Mouse (Mus musculus) cerebellum, adult 2 months (tissue): ENCODE results near the gene Hlx. TPM values are rescaled to one million over a fixed set of nuclear protein-coding genes. Genes with fewer than 3 reads are reported as not detected.

Experiments used
- DNase-seq, 2 experiments: peaks; one replicate each; pipeline ENCODE4 v3.0.0; 2021
- H3K27ac ChIP-seq: fragments of 200-500 bp; 2 replicates; pipeline ENCODE4 v1.5.1; 2012; ENCODE audit warnings: low read length, control low read depth, inconsistent platforms; ENCODE audit not compliant: insufficient read depth
- H3K27me3 ChIP-seq: fragments of 200-500 bp; 2 replicates; pipeline ENCODE4 v1.6.1; 2012; ENCODE audit warnings: inconsistent platforms, mild to moderate bottlenecking, low read length, moderate library complexity; ENCODE audit not compliant: control insufficient read depth, insufficient read depth
- H3K4me1 ChIP-seq: fragments of 200-500 bp; 2 replicates; pipeline ENCODE4 v1.6.1; 2011; ENCODE audit warnings: low read length; ENCODE audit not compliant: control insufficient read depth, insufficient read depth
- H3K4me3 ChIP-seq: fragments of 200-500 bp; replicated peaks from 2 replicates; pipeline ENCODE3; 2011; ENCODE audit warnings: mild to moderate bottlenecking, low read depth, low read length, control low read depth; ENCODE audit not compliant: insufficient read depth
- CTCF ChIP-seq: fragments of 200-500 bp; IDR thresholded peaks from 2 replicates; pipeline ENCODE4 v1.5.1; 2011; ENCODE audit warnings: low read depth, mild to moderate bottlenecking, control low read depth, low read length, moderate library complexity, borderline replicate concordance; ENCODE audit not compliant: insufficient read depth
- POLR2A ChIP-seq: fragments of 200-500 bp; IDR thresholded peaks from 2 replicates; pipeline ENCODE4 v1.6.1; 2011; ENCODE audit warnings: low read length, control low read depth, borderline replicate concordance; ENCODE audit not compliant: insufficient read depth
- WGBS: fragments of 180-500 bp; shearing (Covaris S2); methylation state at CpG from one replicate; pipeline ENCODE4 v1.1.7; 2018; 5-methylcytosine and 5-hydroxymethylcytosine counted together
- polyA plus RNA-seq: library from polyadenylated mRNA; depleted of rRNA; stranded (reverse); fragments of >200 nt; gene quantifications from 2 replicates; pipeline ENCODE4 v1.2.3, GENCODE M21; 2012

The Hlx gene
- polyA plus RNA-seq, 1 experiment: 1.1 TPM

GRCm38 (mm10) chr1:184724551-184725317 lies 7.7 kb downstream of the Hlx start:
- WGBS: 4% methylated on average over 23 of the region's 23 CpGs
- peaks cover 3% of the 10 kb centered on the region; the same call in 1 of the 2 replicates for H3K4me1 ChIP-seq
- DNase-seq: no peak
- H3K27ac ChIP-seq: no peak overlapping the region
- H3K27me3 ChIP-seq: peaks cover 17% of the 10 kb centered on the region
- H3K4me3 ChIP-seq: no peak overlapping the region
- TF ChIP-seq POLR2A (no peak), CTCF (no peak)

GRCm38 (mm10) chr1:184723899-184724298 lies 8.5 kb downstream of the Hlx start:
- TF ChIP-seq CTCF (no peak), POLR2A (no peak)
- WGBS: 8% methylated on average over 3 of the region's 3 CpGs
- peaks cover 19% of the 10 kb centered on the region for H3K27me3 ChIP-seq
- H3K27ac ChIP-seq: no peak overlapping the region
- no peak for DNase-seq
- H3K4me1 ChIP-seq: peaks cover 3% of the 10 kb centered on the region; the same call in 1 of the 2 replicates
- no peak overlapping the region for H3K4me3 ChIP-seq

GRCm38 (mm10) chr1:184721121-184721520 lies 11.3 kb downstream of the Hlx start:
- 4% methylated on average over 9 of the region's 9 CpGs for WGBS
- TF ChIP-seq POLR2A (no peak), CTCF (no peak)
- peaks cover 24% of the 10 kb centered on the region for H3K27me3 ChIP-seq
- no peak for DNase-seq
- no peak overlapping the region for H3K27ac ChIP-seq
- H3K4me3 ChIP-seq: no peak overlapping the region
- H3K4me1 ChIP-seq: no peaks in the 10 kb centered on the region; the same call in 1 of the 2 replicates

- no peak overlapping the region for H3K27ac ChIP-seq
- 2% methylated on average over 26 of the region's 26 CpGs for WGBS
- peaks cover 24% of the 10 kb centered on the region for H3K27me3 ChIP-seq
- TF ChIP-seq POLR2A: no peak
- no peak for TF ChIP-seq CTCF
- H3K4me3 ChIP-seq: no peak overlapping the region
- no peaks in the 10 kb centered on the region; the same call in 1 of the 2 replicates for H3K4me1 ChIP-seq
- DNase-seq: no peak
Observed at GRCm38 (mm10) chr1:184720162-184721025, 12.0 kb downstream of the Hlx start.

GRCm38 (mm10) chr1:184718261-184719120 lies 13.9 kb downstream of the Hlx start:
- Histone ChIP-seq H3K27ac (no peak overlapping the region), H3K4me1 (no peaks in the 10 kb centered on the region), H3K4me3 (no peak overlapping the region), H3K27me3 (peaks cover 18% of the 10 kb centered on the region)
- TF ChIP-seq POLR2A (no peak), CTCF (no peak)
- no peak for DNase-seq
- 2% methylated on average over 41 of the region's 41 CpGs for WGBS

GRCm38 (mm10) chr1:184717691-184718200 lies 14.7 kb downstream of the Hlx start:
- H3K4me3 ChIP-seq: no peak overlapping the region
- H3K4me1 ChIP-seq: no peaks in the 10 kb centered on the region
- H3K27me3 ChIP-seq: peaks cover 15% of the 10 kb centered on the region; the same call in 1 of the 2 replicates
- 3% methylated on average over 12 of the region's 12 CpGs for WGBS
- TF ChIP-seq CTCF: no peak
- TF ChIP-seq POLR2A: no peak
- no peak for DNase-seq
- H3K27ac ChIP-seq: no peak overlapping the region

- TF ChIP-seq POLR2A: no peak
- TF ChIP-seq CTCF: no peak
- H3K27ac ChIP-seq: no peak overlapping the region
Observed at GRCm38 (mm10) chr1:184717016-184717568, 15.3 kb downstream of the Hlx start.

More at GRCm38 (mm10) chr1:184717016-184717568, 15.3 kb downstream of the Hlx start:
- peaks cover 15% of the 10 kb centered on the region; the same call in 1 of the 2 replicates for H3K27me3 ChIP-seq
- H3K4me3 ChIP-seq: no peak overlapping the region
- H3K4me1 ChIP-seq: no peaks in the 10 kb centered on the region
- no peak for DNase-seq
- 4% methylated on average over 18 of the region's 18 CpGs for WGBS
